Mouse (Mus musculus) cerebellum, adult 2 months (tissue): Measurements from ENCODE around the gene E2f3.

Source experiments
- CTCF ChIP-seq: fragments of 200-500 bp; IDR thresholded peaks from 2 replicates; pipeline ENCODE4 v1.5.1; 2011; ENCODE audit warnings: low read depth, mild to moderate bottlenecking, control low read depth, low read length, moderate library complexity, borderline replicate concordance; ENCODE audit not compliant: insufficient read depth
- POLR2A ChIP-seq: fragments of 200-500 bp; IDR thresholded peaks from 2 replicates; pipeline ENCODE4 v1.6.1; 2011; ENCODE audit warnings: low read length, control low read depth, borderline replicate concordance; ENCODE audit not compliant: insufficient read depth

- no peak for TF ChIP-seq CTCF
- no peak for TF ChIP-seq POLR2A
These were observed 74.7 kb downstream of the E2f3 start for GRCm38 (mm10) chr13:29911141-29911540.
